Mouse (Mus musculus): ENCODE data around the gene Hdac1.

DNA sequence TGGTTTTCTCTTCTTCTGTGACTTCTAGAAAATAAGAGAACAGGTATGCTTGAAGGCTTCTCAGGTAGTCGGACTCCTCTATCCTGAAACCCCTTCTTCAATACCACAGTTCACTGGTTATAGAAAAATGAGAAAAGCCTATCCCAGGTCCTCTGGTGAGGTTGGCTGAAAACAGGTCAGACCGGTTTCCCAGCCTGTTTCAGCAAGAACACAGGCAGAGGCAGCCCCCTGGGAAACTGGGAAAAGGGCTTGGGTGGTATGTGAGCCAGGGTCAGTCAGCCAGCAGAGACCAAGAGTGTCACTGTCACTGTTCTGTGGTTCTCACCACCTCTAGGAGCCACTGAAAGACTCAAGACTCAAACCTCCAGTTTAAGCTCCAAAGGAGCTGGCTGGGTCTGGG lies 25.6 kb downstream of the Hdac1 start:
- no peak for TF ChIP-seq CTCF (IDR thresholded peaks at IDR 0.05; ENCODE audit: control insufficient read depth, insufficient read depth, low read length)
- TF ChIP-seq POLR2A (IDR thresholded peaks at IDR 0.05; ENCODE audit: borderline replicate concordance, control insufficient read depth, low read depth, low read length): no peak

Measured in bone marrow, adult 2 months (tissue).